Mouse (Mus musculus): ENCODE data around the gene Srrd.

GRCm38 (mm10) chr5:112325546-112326445, 17.0 kb downstream of the Srrd start, which contains the start of gene Tfip11:
- TF ChIP-seq CTCF (IDR thresholded peaks at IDR 0.05; ENCODE audit: low read depth) (no peak; the same call in 1 of the 2 replicates), EP300 (IDR thresholded peaks at IDR 0.05; ENCODE audit: low read depth) (no peak)

All from liver, postnatal 0 days (tissue).